Comparison of ENCODE assay signal across 9 mouse cellular contexts in genomic region chr2:172996207-172996606, GRCm38 (mm10). TPM values are rescaled to one million over a fixed set of nuclear protein-coding genes. Genes with fewer than 3 reads are reported as not detected.
DNase-seq lines count a peak whose midpoint lies in the region; ATAC-seq and TF ChIP-seq lines count a peak whose summit lies in the region.
"Had no signal": no experiment of that assay in that cellular context is flagged by ENCODE, and none has a peak within 500 bp of the region (broad histone marks: within the 10 kb centered on the region; RNA-seq: fewer than 3 reads in every experiment).

No protein-coding gene starts in this region.

- no peaks in the 10 kb centered on the region for H3K9me3 ChIP-seq in hindbrain, embryonic 10.5 days
- H3K9me3 ChIP-seq in hindbrain, embryonic 16.5 days (ENCODE audit: control insufficient read depth, low read length): no peaks in the 10 kb centered on the region
- no peaks in the 10 kb centered on the region for H3K9me3 ChIP-seq in MEL (replicated peaks; ENCODE audit: insufficient read depth, low read length)

- peak; percentile 75 for DNase-seq in hindbrain, embryonic 10.5 days (ENCODE audit: low spot score)
- peak; percentile 75 for DNase-seq in MEL (ENCODE audit: low read depth, low spot score)
- DNase-seq in heart, postnatal 14 days: peak; percentile 70 to 81
- DNase-seq in left cerebral cortex, postnatal 25 days (ENCODE audit: low spot score in 2 of 2): peak; percentile 69 to 81
- peak; percentile 82 for DNase-seq in retina, postnatal 1 day
- peak; percentile 30 for DNase-seq in urinary bladder, postnatal 10 days (ENCODE audit: low spot score)

- intact Hi-C loops in heart, postnatal 14 days (cut with DNase I): loop anchor here (1.0 to 10.0 kb wide), 3 partner anchors 165 to 519 kb away; no protein-coding TSS in a partner anchor
- intact Hi-C loops in left cerebral cortex, postnatal 25 days (cut with DNase I): loop anchor here (1.0 to 2.0 kb wide), 2 partner anchors 165 to 517 kb away; no protein-coding TSS in a partner anchor

- peak; percentile 83 for TF ChIP-seq RAD21 in MEL (IDR thresholded peaks at IDR 0.05; ENCODE audit: low read depth, low read length)

- TF ChIP-seq CTCF in MEL (IDR thresholded peaks at IDR 0.05 in 2 of 3, conservative IDR thresholded peaks at IDR 0.05 in 1 of 3; ENCODE audit: control insufficient read depth in 1 of 3, insufficient read depth in 1 of 3, low read depth in 2 of 3, low read length in 3 of 3, poor library complexity in 1 of 3, severe bottlenecking in 1 of 3): peak; percentile 69 to 86 (median 84)

- H3K4me2 ChIP-seq in hindbrain, embryonic 16.5 days (ENCODE audit: low read length): no peak overlapping the region

- peaks cover 14% of the 10 kb centered on the region for H3K4me1 ChIP-seq in hindbrain, embryonic 10.5 days (replicated peaks)
- H3K4me1 ChIP-seq in hindbrain, embryonic 16.5 days (ENCODE audit: control insufficient read depth, insufficient read depth, low read depth, low read length): peaks cover 5% of the 10 kb centered on the region
- H3K4me1 ChIP-seq in MEL (ENCODE audit: control insufficient read depth in 1 of 2, insufficient read depth in 2 of 2, low read length in 2 of 2): peaks cover 0 to 3% of the 10 kb centered on the region in 2 experiments; a peak in 2 of 4 replicates

- H3K36me3 ChIP-seq in hindbrain, embryonic 10.5 days: 0 out of 2 replicates have a peak, but pooled peaks cover under 1% of the 10 kb centered on the region
- no peaks in the 10 kb centered on the region for H3K36me3 ChIP-seq in hindbrain, embryonic 16.5 days (ENCODE audit: control insufficient read depth, insufficient read depth, low read length)
- no peaks in the 10 kb centered on the region for H3K36me3 ChIP-seq in MEL (ENCODE audit: control insufficient read depth in 1 of 2, insufficient read depth in 2 of 2, low read length in 2 of 2)

- no peak for TF ChIP-seq EP300 in MEL (IDR thresholded peaks at IDR 0.05; ENCODE audit: low read depth in 1 of 2, low read length in 2 of 2)

- H3K27ac ChIP-seq in hindbrain, embryonic 10.5 days: no peak overlapping the region
- H3K27ac ChIP-seq in hindbrain, embryonic 16.5 days (ENCODE audit: low read depth, low read length): no peak overlapping the region
- no peak overlapping the region for H3K27ac ChIP-seq in MEL (ENCODE audit: control insufficient read depth, low read depth, low read length)

- peaks cover 5% of the 10 kb centered on the region; the same call in 1 of the 2 replicates for H3K27me3 ChIP-seq in hindbrain, embryonic 10.5 days (ENCODE audit: insufficient read depth, poor library complexity, severe bottlenecking)
- H3K27me3 ChIP-seq in hindbrain, embryonic 16.5 days (replicated peaks; ENCODE audit: control insufficient read depth, insufficient read depth, low read length): no peaks in the 10 kb centered on the region
- peaks cover 0 to 3% of the 10 kb centered on the region in 2 experiments; a peak in 1 of 4 replicates for H3K27me3 ChIP-seq in MEL (ENCODE audit: control insufficient read depth in 1 of 2, insufficient read depth in 2 of 2, low read length in 2 of 2)

- WGBS in hindbrain, embryonic 10.5 days: 19% methylated on average over 4 of the region's 4 CpGs
- 26% methylated on average over 4 of the region's 4 CpGs for WGBS in hindbrain, embryonic 16.5 days

- peaks cover 13% of the 10 kb centered on the region for H3K79me2 ChIP-seq in MEL (ENCODE audit: control insufficient read depth, insufficient read depth, low read length, poor library complexity)

- H3K9ac ChIP-seq in hindbrain, embryonic 16.5 days (ENCODE audit: low read depth, low read length): no peak overlapping the region
- no peak overlapping the region for H3K9ac ChIP-seq in MEL (ENCODE audit: control insufficient read depth, low read depth, low read length, poor library complexity, severe bottlenecking)

- no peak overlapping the region for H3K4me3 ChIP-seq in hindbrain, embryonic 10.5 days
- no peak overlapping the region for H3K4me3 ChIP-seq in hindbrain, embryonic 16.5 days (ENCODE audit: low read length)
- no peak overlapping the region for H3K4me3 ChIP-seq in MEL (ENCODE audit: control insufficient read depth in 1 of 2, insufficient read depth in 1 of 2, low read depth in 2 of 2, low read length in 2 of 2)
- H3K4me3 ChIP-seq: erythroblast, embryonic 14.5 days had no signal

- TF ChIP-seq POLR2A in MEL (IDR thresholded peaks at IDR 0.05; ENCODE audit: control insufficient read depth in 1 of 2, insufficient read depth in 1 of 2, low read depth in 1 of 2, low read length in 2 of 2, poor library complexity in 1 of 2): no peak

- ATAC-seq in hindbrain, embryonic 16.5 days: no peak
- peak; percentile 34; the same call in 1 of the 2 replicates for ATAC-seq in common myeloid progenitor, adult 5-6 weeks (replicated peaks; ENCODE audit: low read depth, poor library complexity, severe bottlenecking)

TF ChIP-seq in MEL, 35 proteins besides CTCF, POLR2A, EP300 and RAD21:
- TF ChIP-seq ZC3H11A (IDR thresholded peaks at IDR 0.05; ENCODE audit: low read depth, low read length): peak; percentile 78
- no peak for TF ChIP-seq E2F4 (IDR thresholded peaks at IDR 0.05; ENCODE audit: borderline replicate concordance, low read depth, low read length)
- TF ChIP-seq MAZ (IDR thresholded peaks at IDR 0.05; ENCODE audit: low read depth, low read length): peak; percentile 80; the same call in 1 of the 2 replicates
- TF ChIP-seq SIN3A (IDR thresholded peaks at IDR 0.05; ENCODE audit: low read length): no peak
- peak; percentile 82 for TF ChIP-seq SMC3 (IDR thresholded peaks at IDR 0.05; ENCODE audit: low read depth, low read length)
- TF ChIP-seq BHLHE40 (IDR thresholded peaks at IDR 0.05; ENCODE audit: borderline replicate concordance, low read depth, low read length): peak; percentile 41; the same call in 1 of the 2 replicates
- no peak for TF ChIP-seq GATA1 (IDR thresholded peaks at IDR 0.05; ENCODE audit: low read depth, low read length)

RNA-seq across cellular contexts. Expression of gene Rae1, which starts 3.7 kb away (rescaled TPM):
- 158 and 162 TPM in 2 replicates for polyA plus RNA-seq in hindbrain, embryonic 10.5 days (2016; fragmentation: Nextera tagmentation; extraction: Ambion mirVana)
- 106 and 116 TPM in 2 replicates for polyA plus RNA-seq in hindbrain, embryonic 16.5 days (2015; fragmentation: Nextera tagmentation; extraction: Ambion mirVana)
- 139 and 156 TPM in 2 replicates for total RNA-seq in MEL (2012; rRNA removed)
- polyA plus RNA-seq in MEL (2012; ENCODE audit: insufficient read depth in 1 of 2, insufficient read length in 2 of 2, low read depth in 1 of 2, low replicate concordance in 2 of 2, missing spikeins in 1 of 2): 100 to 1,000 TPM in 1 of 2 experiments, not detected in 1; 172 TPM
- 87.9 and 91.3 TPM in 2 replicates for total RNA-seq in common myeloid progenitor, adult 5-6 weeks (2017)
- total RNA-seq in heart, postnatal 14 days (2021): 10 to 100 TPM; 29.6 to 32.7 TPM
- total RNA-seq in left cerebral cortex, postnatal 25 days (2021): 10 to 100 TPM; 54.5 to 54.8 TPM

RNA-seq across cellular contexts. Expression of gene Spo11, which starts 18.7 kb away (rescaled TPM):
- 0.47 and 0.49 TPM in 2 replicates for polyA plus RNA-seq in hindbrain, embryonic 10.5 days (2016; fragmentation: Nextera tagmentation; extraction: Ambion mirVana)
- 1.2 and 1.8 TPM in 2 replicates for polyA plus RNA-seq in hindbrain, embryonic 16.5 days (2015; fragmentation: Nextera tagmentation; extraction: Ambion mirVana)
- total RNA-seq in MEL (2012; rRNA removed): not detected in 2 replicates
- not detected for polyA plus RNA-seq in MEL (2012; ENCODE audit: insufficient read depth in 1 of 2, insufficient read length in 2 of 2, low read depth in 1 of 2, low replicate concordance in 2 of 2, missing spikeins in 1 of 2)
- total RNA-seq in common myeloid progenitor, adult 5-6 weeks (2017): 0.05 TPM in 1 of 2 replicates, not detected in the other
- under 1 TPM; 0.07 to 0.93 TPM for total RNA-seq in heart, postnatal 14 days (2021)
- under 1 TPM; 0.41 to 0.73 TPM for total RNA-seq in left cerebral cortex, postnatal 25 days (2021)

RNA-seq across cellular contexts. Expression of gene Rbm38, which starts 24.1 kb away (rescaled TPM):
- polyA plus RNA-seq in hindbrain, embryonic 10.5 days (2016; fragmentation: Nextera tagmentation; extraction: Ambion mirVana): 92.3 and 95.9 TPM in 2 replicates
- 10.0 and 15.4 TPM in 2 replicates for polyA plus RNA-seq in hindbrain, embryonic 16.5 days (2015; fragmentation: Nextera tagmentation; extraction: Ambion mirVana)
- total RNA-seq in MEL (2012; rRNA removed): 37.0 and 39.0 TPM in 2 replicates
- 100 to 1,000 TPM in 1 of 2 experiments, not detected in 1; 207 TPM for polyA plus RNA-seq in MEL (2012; ENCODE audit: insufficient read depth in 1 of 2, insufficient read length in 2 of 2, low read depth in 1 of 2, low replicate concordance in 2 of 2, missing spikeins in 1 of 2)
- 54.5 and 69.9 TPM in 2 replicates for total RNA-seq in common myeloid progenitor, adult 5-6 weeks (2017)
- 100 to 1,000 TPM; 198 to 232 TPM for total RNA-seq in heart, postnatal 14 days (2021)
- total RNA-seq in left cerebral cortex, postnatal 25 days (2021): 1 to 10 TPM; 2.2 to 3.4 TPM

RNA-seq across cellular contexts. Expression of gene Bmp7, which starts 56.1 kb away (rescaled TPM):
- 12.9 and 14.8 TPM in 2 replicates for polyA plus RNA-seq in hindbrain, embryonic 10.5 days (2016; fragmentation: Nextera tagmentation; extraction: Ambion mirVana)
- polyA plus RNA-seq in hindbrain, embryonic 16.5 days (2015; fragmentation: Nextera tagmentation; extraction: Ambion mirVana): 13.7 and 20.0 TPM in 2 replicates
- not detected in 2 replicates for total RNA-seq in MEL (2012; rRNA removed)
- polyA plus RNA-seq in MEL (2012; ENCODE audit: insufficient read depth in 1 of 2, insufficient read length in 2 of 2, low read depth in 1 of 2, low replicate concordance in 2 of 2, missing spikeins in 1 of 2): not detected
- 0.10 TPM in 1 of 2 replicates, not detected in the other for total RNA-seq in common myeloid progenitor, adult 5-6 weeks (2017)
- 1 to 10 TPM; 1.7 to 2.6 TPM for total RNA-seq in heart, postnatal 14 days (2021)
- 10 to 100 TPM; 10.8 to 12.2 TPM for total RNA-seq in left cerebral cortex, postnatal 25 days (2021)
- polyA plus RNA-seq: erythroblast, embryonic 14.5 days had no signal

Comparison
In these comparisons a context has a peak if more than half of its experiments do, and no peak if none do; other contexts are left out.
1. DNase-seq: peak in every context shown above with its lines; median percentile 82 in retina, postnatal 1 day; 76 in heart, postnatal 14 days; 75 in hindbrain, embryonic 10.5 days; 75 in MEL; 75 in left cerebral cortex, postnatal 25 days; 30 in urinary bladder, postnatal 10 days.